Mouse (Mus musculus) hindbrain, postnatal 0 days (tissue): ENCODE data around the gene Cfap44. TPM values are rescaled to one million over a fixed set of nuclear protein-coding genes. Genes with fewer than 3 reads are reported as not detected.
A peak's percentile ranks its signal among the peaks of the same experiment; 100 is the strongest.

ENCODE experiments used
- ATAC-seq: fragments of 200-750 bp; cut with Nextera tagmentation; 2 replicates; pipeline ENCODE4 v1.8.0; 2017; ENCODE audit warnings: mild to moderate bottlenecking, moderate TSS enrichment, moderate library complexity
- DNase-seq: peaks from one replicate; pipeline ENCODE4 v3.0.0-alpha.2; 2015; ENCODE audit warnings: low spot score
- H3K27ac ChIP-seq: fragments of 300-500 bp; sonication (generic); 2 replicates; pipeline ENCODE4 v1.5.1; 2014; ENCODE audit warnings: mild to moderate bottlenecking
- H3K27me3 ChIP-seq: fragments of 300-500 bp; sonication (generic); 2 replicates; pipeline ENCODE4 v1.6.1; 2014; ENCODE audit warnings: low read length, mixed read lengths; ENCODE audit not compliant: insufficient read depth
- H3K36me3 ChIP-seq: fragments of 300-500 bp; sonication (generic); 2 replicates; pipeline ENCODE4 v1.6.1; 2014; ENCODE audit warnings: low read length, mixed read lengths; ENCODE audit not compliant: insufficient read depth
- H3K4me1 ChIP-seq: fragments of 300-500 bp; sonication (generic); 2 replicates; pipeline ENCODE4 v1.6.1; 2014; ENCODE audit warnings: antibody characterized with exemption, low read length, mixed read lengths; ENCODE audit not compliant: insufficient read depth
- H3K4me2 ChIP-seq: fragments of 300-500 bp; sonication (generic); 2 replicates; pipeline ENCODE4 v1.6.1; 2014; ENCODE audit warnings: low read depth, mild to moderate bottlenecking, low read length, moderate library complexity, mixed read lengths
- H3K4me3 ChIP-seq: fragments of 300-500 bp; sonication (generic); 2 replicates; pipeline ENCODE4 v1.5.1; 2014; ENCODE audit warnings: low read length
- H3K9ac ChIP-seq: fragments of 300-500 bp; sonication (generic); replicated peaks from 2 replicates; pipeline ENCODE4 v1.6.1; 2014; ENCODE audit warnings: mild to moderate bottlenecking, low read length, moderate library complexity, mixed read lengths
- H3K9me3 ChIP-seq: fragments of 300-500 bp; sonication (generic); 2 replicates; pipeline ENCODE4 v1.6.1; 2016; ENCODE audit warnings: low read length, mixed read lengths
- CTCF ChIP-seq: IDR thresholded peaks from 2 replicates; pipeline ENCODE4 v1.5.1; 2016; ENCODE audit warnings: antibody characterized with exemption, control low read depth, low read depth
- WGBS: fragments of 180-500 bp; shearing (Covaris S2); extraction: QIAGEN DNeasy Blood & Tissue Kit; methylation state at CpG from one replicate; pipeline ENCODE4 v1.1.7; 2014; 5-methylcytosine and 5-hydroxymethylcytosine counted together
- polyA plus RNA-seq: library from polyadenylated mRNA; unstranded; fragments of >200 nt; fragmentation: Nextera tagmentation; extraction: Ambion mirVana; gene quantifications from 2 replicates; pipeline ENCODE4 v1.2.1, GENCODE M21; 2015
- total RNA-seq: library from RNA; depleted of rRNA; stranded (reverse); fragments of >200 nt; gene quantifications from 2 replicates; pipeline ENCODE4 v1.2.3, GENCODE M21; 2014; rRNA removed

Gene Cfap44
- total and polyA plus RNA-seq, 2 experiments from 2014 or later, result 3.4 to 5.3 TPM

DNA sequence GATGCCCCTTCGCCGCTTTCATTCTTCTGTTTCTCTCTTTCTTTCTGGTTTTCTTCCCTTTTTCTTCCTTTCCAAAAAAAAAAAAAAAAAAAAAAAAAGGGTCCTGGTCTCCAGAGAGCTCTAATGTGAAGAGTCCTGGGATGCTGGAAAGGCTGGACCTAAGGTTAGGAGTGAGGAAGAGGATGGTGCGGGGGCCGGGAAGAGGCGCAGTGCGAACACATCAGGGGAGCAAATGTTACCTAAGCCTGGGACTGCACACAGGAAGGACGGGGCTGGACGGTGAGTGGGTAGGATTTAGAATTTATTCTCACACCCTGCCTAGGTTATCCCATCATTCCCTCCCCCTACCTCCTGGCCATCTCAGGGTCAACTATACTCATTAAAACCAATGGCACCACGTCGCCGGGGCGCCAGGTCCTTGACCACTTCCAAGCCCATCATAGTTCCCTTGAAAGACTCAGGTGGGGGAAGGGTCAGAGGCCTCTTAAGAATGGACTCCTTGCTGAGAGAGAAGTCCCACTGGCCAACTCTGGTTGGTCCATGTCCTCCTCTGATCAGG lies 136.7 kb downstream of the Cfap44 start:
- no peaks in the 10 kb centered on the region for H3K9me3 ChIP-seq
- peak overlapping the region; percentile 46; the same call in 1 of the 2 replicates for H3K9ac ChIP-seq
- DNase-seq, result no peak
- peak; percentile 24; the same call in 1 of the 2 replicates for ATAC-seq
- H3K27me3 ChIP-seq, result no peaks in the 10 kb centered on the region
- no peak for TF ChIP-seq CTCF
- WGBS, result 8% methylated on average over 12 of the region's 12 CpGs
- H3K36me3 ChIP-seq, result no peaks in the 10 kb centered on the region
- peak overlapping the region; percentile 21 for H3K4me3 ChIP-seq
- peak overlapping the region; percentile 57 for H3K4me2 ChIP-seq
- H3K27ac ChIP-seq, result peak overlapping the region; percentile 80
- peaks cover 43% of the 10 kb centered on the region for H3K4me1 ChIP-seq

Other genes with a start within 250 kb of the Cfap44 start
- gene Usf3, start 221.6 kb upstream of the Cfap44 start, total RNA-seq, result 13.8 and 14.1 TPM in 2 replicates
- gene Usf3, start 221.6 kb upstream of the Cfap44 start, polyA plus RNA-seq, result 1.9 and 2.4 TPM in 2 replicates
- 36.1 and 44.3 TPM in 2 replicates for gene Sidt1, start 61.6 kb upstream of the Cfap44 start, total RNA-seq
- 21.8 and 22.5 TPM in 2 replicates for gene Sidt1, start 61.6 kb upstream of the Cfap44 start, polyA plus RNA-seq
- 8.1 and 9.7 TPM in 2 replicates for gene Spice1, start 47.7 kb upstream of the Cfap44 start, total RNA-seq
- gene Spice1, start 47.7 kb upstream of the Cfap44 start, polyA plus RNA-seq, result 9.0 and 9.6 TPM in 2 replicates
- 43.9 and 45.5 TPM in 2 replicates for gene Boc, start 164.1 kb downstream of the Cfap44 start, total RNA-seq
- gene Boc, start 164.1 kb downstream of the Cfap44 start, polyA plus RNA-seq, result 6.8 and 8.1 TPM in 2 replicates